Mouse (Mus musculus) lung, postnatal 0 days (tissue): Measurements from ENCODE around the gene Nr4a3. TPM values are rescaled to one million over a fixed set of nuclear protein-coding genes. Genes with fewer than 3 reads are reported as not detected.

Experiments used
- ATAC-seq: fragments of 200-750 bp; cut with Nextera tagmentation; 2 replicates; pipeline ENCODE4 v1.8.0; 2017; ENCODE audit warnings: moderate library complexity
- DNase-seq: peaks from one replicate; pipeline ENCODE4 v3.0.0-alpha.2; 2016; ENCODE audit warnings: low spot score
- H3K27ac ChIP-seq: fragments of 300-500 bp; sonication (generic); 2 replicates; pipeline ENCODE4 v1.5.1; 2014; ENCODE audit warnings: antibody characterized with exemption, mild to moderate bottlenecking, low read length, mixed read lengths
- H3K27me3 ChIP-seq: fragments of 300-500 bp; sonication (generic); replicated peaks from 2 replicates; pipeline ENCODE4 v1.6.1; 2014; ENCODE audit warnings: low read length, mixed read lengths; ENCODE audit not compliant: insufficient read depth
- H3K36me3 ChIP-seq: fragments of 300-500 bp; sonication (generic); 2 replicates; pipeline ENCODE4 v1.6.1; 2014; ENCODE audit warnings: low read length, mixed read lengths; ENCODE audit not compliant: insufficient read depth
- H3K4me1 ChIP-seq: fragments of 300-500 bp; sonication (generic); 2 replicates; pipeline ENCODE4 v1.6.1; 2014; ENCODE audit warnings: antibody characterized with exemption, low read depth, low read length, mixed read lengths; ENCODE audit not compliant: insufficient read depth
- H3K4me2 ChIP-seq: fragments of 300-500 bp; sonication (generic); replicated peaks from 2 replicates; pipeline ENCODE4 v1.6.1; 2014; ENCODE audit warnings: low read depth, mild to moderate bottlenecking, low read length, moderate library complexity, mixed read lengths
- H3K4me3 ChIP-seq: fragments of 300-500 bp; sonication (generic); 2 replicates; pipeline ENCODE4 v1.5.1; 2014; ENCODE audit warnings: low read depth, low read length
- H3K9ac ChIP-seq: fragments of 300-500 bp; sonication (generic); replicated peaks from 2 replicates; pipeline ENCODE4 v1.6.1; 2014; ENCODE audit warnings: low read depth, mild to moderate bottlenecking
- H3K9me3 ChIP-seq: fragments of 300-500 bp; sonication (generic); 2 replicates; pipeline ENCODE4 v1.6.1; 2016; ENCODE audit warnings: low read length, mixed read lengths
- CTCF ChIP-seq: IDR thresholded peaks from 2 replicates; pipeline ENCODE4 v1.5.1; 2016; ENCODE audit warnings: antibody characterized with exemption, mild to moderate bottlenecking
- EP300 ChIP-seq: IDR thresholded peaks from 2 replicates; pipeline ENCODE4 v1.6.1; 2016; ENCODE audit warnings: antibody characterized with exemption, mild to moderate bottlenecking, control low read depth
- WGBS: fragments of 180-500 bp; shearing (Covaris S2); extraction: QIAGEN DNeasy Blood & Tissue Kit; methylation state at CpG from one replicate; pipeline ENCODE4 v1.1.7; 2014; 5-methylcytosine and 5-hydroxymethylcytosine counted together
- polyA plus RNA-seq: library from polyadenylated mRNA; unstranded; fragments of >200 nt; fragmentation: Nextera tagmentation; extraction: Ambion mirVana; gene quantifications from 2 replicates; pipeline ENCODE4 v1.2.1, GENCODE M21; 2015

Nr4a3 gene
- polyA plus RNA-seq, 1 experiment from 2014 or later = 0.14 TPM

GRCm38 (mm10) chr4:48047136-48047765, 2.3 kb downstream of the Nr4a3 start:
- no peaks in the 10 kb centered on the region for H3K9me3 ChIP-seq
- 3% methylated on average over 29 of the region's 33 CpGs for WGBS
- peaks cover 29% of the 10 kb centered on the region for H3K4me1 ChIP-seq
- H3K4me2 ChIP-seq = peak overlapping the region; percentile 100
- TF ChIP-seq EP300 = no peak
- no peak for TF ChIP-seq CTCF
- no peak overlapping the region for H3K27ac ChIP-seq
- no peak overlapping the region for H3K9ac ChIP-seq
- no peak for DNase-seq
- no peak for ATAC-seq
- peak overlapping the region; percentile 74 for H3K4me3 ChIP-seq
- peaks cover 49% of the 10 kb centered on the region for H3K27me3 ChIP-seq
- H3K36me3 ChIP-seq = no peaks in the 10 kb centered on the region

DNA sequence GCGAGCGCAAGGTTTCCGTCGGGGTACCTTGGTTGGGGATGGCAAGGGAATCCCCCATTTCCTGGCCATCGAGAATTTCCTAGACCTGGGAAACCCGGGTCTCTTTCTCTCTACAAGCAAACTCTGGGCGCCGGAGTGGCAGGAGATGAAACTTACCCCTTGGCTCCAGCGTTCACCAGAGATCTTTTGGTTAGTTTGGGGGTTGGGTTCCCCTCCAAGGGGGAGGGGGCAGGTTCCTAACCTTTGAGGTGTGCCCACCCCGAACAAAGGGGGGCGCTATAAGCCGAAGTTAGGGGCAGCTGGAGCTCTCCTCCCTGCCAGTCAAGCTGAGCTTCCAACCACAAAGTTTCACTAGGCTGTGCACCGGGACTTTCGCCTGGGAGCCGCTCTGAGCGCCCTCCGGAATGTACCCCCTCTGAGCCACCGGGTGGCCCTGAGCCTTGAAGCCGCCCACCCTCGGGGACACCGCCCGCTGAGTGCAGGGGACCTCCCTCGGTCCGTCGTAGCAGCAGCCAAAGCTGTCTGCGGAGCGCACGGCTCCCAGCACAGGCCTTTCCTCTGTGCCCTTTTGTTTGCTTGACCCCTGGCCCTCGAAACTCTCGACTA, 2.9 kb downstream of the Nr4a3 start:
- no peak overlapping the region for H3K9ac ChIP-seq
- 2% methylated on average over 28 of the region's 30 CpGs for WGBS
- H3K27me3 ChIP-seq = peaks cover 55% of the 10 kb centered on the region
- H3K9me3 ChIP-seq = no peaks in the 10 kb centered on the region
- peaks cover 29% of the 10 kb centered on the region for H3K4me1 ChIP-seq
- TF ChIP-seq CTCF = no peak
- TF ChIP-seq EP300 = no peak
- DNase-seq = peak; percentile 23
- no peak overlapping the region for H3K27ac ChIP-seq
- peak overlapping the region; percentile 100 for H3K4me2 ChIP-seq
- H3K36me3 ChIP-seq = no peaks in the 10 kb centered on the region
- ATAC-seq = no peak
- H3K4me3 ChIP-seq = peak overlapping the region; percentile 74

DNA sequence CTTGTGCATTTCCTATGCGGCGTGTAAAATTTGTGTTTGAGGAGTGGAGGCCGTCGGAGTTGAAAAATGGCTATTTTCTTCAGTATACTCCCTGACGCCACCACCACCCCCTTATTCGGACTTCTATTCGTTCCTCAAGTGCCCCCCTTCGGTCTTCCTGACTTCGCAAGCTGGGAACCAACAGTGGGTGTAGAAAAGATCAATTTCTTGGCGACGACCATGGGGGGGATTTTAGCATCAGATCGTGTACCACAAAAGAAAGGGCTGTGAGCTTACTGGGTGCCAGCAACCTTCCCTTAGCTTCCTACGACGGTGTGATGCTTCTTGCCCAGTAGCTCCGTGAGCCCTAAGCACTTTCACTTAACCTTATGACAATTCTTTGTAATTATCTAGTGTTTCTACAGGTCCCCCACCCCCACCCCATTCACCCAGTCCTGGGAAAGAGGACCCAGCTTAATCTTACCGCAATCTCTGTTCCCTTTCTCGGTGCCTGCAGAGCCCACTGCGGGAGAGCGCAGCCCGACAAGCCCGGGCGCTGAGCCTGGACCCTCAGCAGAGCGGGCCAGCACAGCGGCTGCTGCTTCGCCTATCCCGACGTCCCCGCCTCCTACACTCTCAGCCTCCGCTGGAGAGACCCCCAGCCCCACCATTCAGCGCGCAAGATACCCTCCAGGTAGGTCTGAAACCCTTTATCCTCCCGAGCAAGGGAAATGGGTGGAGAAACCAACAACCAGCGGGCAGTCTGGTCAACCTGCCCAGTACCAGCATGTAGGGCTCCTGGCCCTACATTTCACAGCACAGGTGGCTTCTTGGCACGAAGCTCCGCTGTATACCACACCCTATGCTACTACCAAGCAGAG, 3.7 kb downstream of the Nr4a3 start:
- TF ChIP-seq CTCF = no peak
- no peak for TF ChIP-seq EP300
- peak overlapping the region; percentile 100 for H3K4me2 ChIP-seq
- H3K9me3 ChIP-seq = no peaks in the 10 kb centered on the region
- DNase-seq = peak; percentile 18
- H3K9ac ChIP-seq = no peak overlapping the region
- peaks cover 29% of the 10 kb centered on the region for H3K4me1 ChIP-seq
- 10% methylated on average over 35 of the region's 35 CpGs for WGBS
- peak overlapping the region; percentile 74 for H3K4me3 ChIP-seq
- ATAC-seq = no peak
- H3K27me3 ChIP-seq = peaks cover 61% of the 10 kb centered on the region
- no peak overlapping the region for H3K27ac ChIP-seq
- H3K36me3 ChIP-seq = no peaks in the 10 kb centered on the region

GRCm38 (mm10) chr4:48050020-48050419, 5.1 kb downstream of the Nr4a3 start:
- no peak for ATAC-seq

DNA sequence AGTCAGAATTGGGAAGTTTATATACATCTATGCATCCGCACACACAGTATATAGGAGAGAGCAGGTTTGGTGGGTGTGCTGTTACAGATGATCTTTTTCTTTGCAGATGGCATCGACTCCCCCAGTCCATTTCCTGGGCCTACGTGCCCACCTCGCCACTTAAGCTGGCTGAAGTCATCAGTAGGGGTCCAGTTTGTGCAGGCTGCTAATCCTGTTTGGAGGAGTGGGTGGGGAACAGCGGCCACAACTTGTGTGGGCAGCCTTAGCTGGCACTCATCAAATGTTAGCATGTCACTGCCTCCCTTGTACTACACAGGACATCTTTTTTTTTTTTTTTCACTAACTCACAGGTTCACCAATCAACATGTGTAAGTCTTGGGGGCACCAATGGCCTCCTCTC, 5.5 kb downstream of the Nr4a3 start:
- no peak overlapping the region for H3K9ac ChIP-seq
- H3K4me3 ChIP-seq = no peak overlapping the region
- no peaks in the 10 kb centered on the region for H3K36me3 ChIP-seq
- no peak overlapping the region for H3K4me2 ChIP-seq
- no peak overlapping the region for H3K27ac ChIP-seq
- peaks cover 68% of the 10 kb centered on the region for H3K27me3 ChIP-seq
- H3K9me3 ChIP-seq = no peaks in the 10 kb centered on the region
- 55% methylated on average over 5 of the region's 5 CpGs for WGBS
- TF ChIP-seq CTCF = no peak
- no peak for TF ChIP-seq EP300
- DNase-seq (no peak), ATAC-seq (no peak)
- peaks cover 29% of the 10 kb centered on the region for H3K4me1 ChIP-seq

More at GRCm38 (mm10) chr4:48050020-48050419, 5.1 kb downstream of the Nr4a3 start:
- Histone ChIP-seq H3K9ac (no peak overlapping the region), H3K4me2 (no peak overlapping the region), H3K4me3 (no peak overlapping the region), H3K9me3 (no peaks in the 10 kb centered on the region), H3K27me3 (peaks cover 68% of the 10 kb centered on the region), H3K36me3 (no peaks in the 10 kb centered on the region), H3K27ac (no peak overlapping the region), H3K4me1 (peaks cover 29% of the 10 kb centered on the region)
- WGBS = 72% methylated on average over 3 of the region's 3 CpGs
- no peak for DNase-seq
- no peak for TF ChIP-seq EP300
- no peak for TF ChIP-seq CTCF

DNA sequence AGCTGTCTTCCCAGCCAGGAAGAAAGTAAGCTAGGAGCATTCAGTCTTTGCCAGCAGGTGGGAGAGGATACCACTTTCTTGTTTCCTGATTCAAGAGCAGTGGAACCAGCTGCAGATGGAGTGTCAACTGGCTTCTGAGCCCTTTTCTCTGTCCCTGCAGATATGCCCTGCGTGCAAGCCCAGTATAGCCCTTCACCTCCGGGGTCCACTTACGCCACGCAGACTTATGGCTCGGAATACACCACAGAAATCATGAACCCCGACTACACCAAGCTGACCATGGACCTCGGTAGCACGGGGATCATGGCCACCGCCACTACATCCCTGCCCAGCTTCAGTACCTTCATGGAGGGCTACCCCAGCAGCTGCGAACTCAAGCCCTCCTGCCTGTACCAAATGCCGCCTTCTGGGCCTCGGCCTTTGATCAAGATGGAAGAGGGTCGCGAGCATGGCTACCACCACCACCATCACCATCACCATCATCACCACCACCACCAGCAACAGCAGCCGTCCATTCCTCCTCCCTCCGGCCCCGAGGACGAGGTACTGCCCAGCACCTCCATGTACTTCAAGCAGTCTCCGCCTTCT, 6.2 kb downstream of the Nr4a3 start:
- Histone ChIP-seq H3K4me1 (peaks cover 23% of the 10 kb centered on the region), H3K27me3 (peaks cover 68% of the 10 kb centered on the region), H3K36me3 (no peaks in the 10 kb centered on the region), H3K9ac (no peak overlapping the region), H3K9me3 (no peaks in the 10 kb centered on the region), H3K4me3 (peak overlapping the region; percentile 16; the same call in 1 of the 2 replicates), H3K27ac (no peak overlapping the region), H3K4me2 (peak overlapping the region; percentile 43)
- no peak for TF ChIP-seq CTCF
- TF ChIP-seq EP300 = no peak
- 15% methylated on average over 19 of the region's 19 CpGs for WGBS
- ATAC-seq (no peak), DNase-seq (no peak)
